Mouse (Mus musculus): ENCODE data around the gene Tdgf1.
A peak's percentile ranks its signal among the peaks of the same experiment; 100 is the strongest.

Gene Tdgf1

GRCm38 (mm10) chr9:110945926-110946325 lies at the start of gene Tdgf1:
TSS of gene Tdgf1 (minus strand) at chr9:110946158.
- DNase-seq: no peak

GRCm38 (mm10) chr9:110994716-110995172 lies 48.8 kb upstream of the Tdgf1 start:
- peak; percentile 86 for DNase-seq

GRCm38 (mm10) chr9:110993281-110993709 lies 47.3 kb upstream of the Tdgf1 start:
- DNase-seq: peak; percentile 26

- DNase-seq: peak; percentile 71
Measured at GRCm38 (mm10) chr9:110990204-110990603, 44.2 kb upstream of the Tdgf1 start, which contains the start of gene Rtp3. TSS of gene Rtp3 (minus strand) at chr9:110990583.

GRCm38 (mm10) chr9:110989543-110989942 lies 43.6 kb upstream of the Tdgf1 start:
- no peak for DNase-seq

- DNase-seq: no peak
Measured at GRCm38 (mm10) chr9:110989141-110989540, 43.2 kb upstream of the Tdgf1 start.

- DNase-seq: no peak
Measured at GRCm38 (mm10) chr9:110988078-110988477, 42.1 kb upstream of the Tdgf1 start.

- DNase-seq: no peak
Measured at GRCm38 (mm10) chr9:110987331-110987730, 41.4 kb upstream of the Tdgf1 start.

- no peak for DNase-seq
Measured at GRCm38 (mm10) chr9:110985951-110986350, 40.0 kb upstream of the Tdgf1 start.

GRCm38 (mm10) chr9:110985541-110985940 lies 39.6 kb upstream of the Tdgf1 start:
- DNase-seq: no peak

GRCm38 (mm10) chr9:110984096-110984495 lies 38.1 kb upstream of the Tdgf1 start:
- DNase-seq: no peak

- no peak for DNase-seq
Measured at GRCm38 (mm10) chr9:110982351-110982750, 36.4 kb upstream of the Tdgf1 start.

GRCm38 (mm10) chr9:110979411-110979810 lies 33.5 kb upstream of the Tdgf1 start:
- DNase-seq: no peak

GRCm38 (mm10) chr9:110965910-110966231 lies 19.9 kb upstream of the Tdgf1 start:
- no peak for DNase-seq

GRCm38 (mm10) chr9:110965062-110965909 lies 19.3 kb upstream of the Tdgf1 start:
- no peak for DNase-seq

- DNase-seq: no peak
Measured at GRCm38 (mm10) chr9:110963566-110964115, 17.7 kb upstream of the Tdgf1 start.

GRCm38 (mm10) chr9:110961386-110961785 lies 15.4 kb upstream of the Tdgf1 start:
- DNase-seq: no peak

- DNase-seq: no peak
Measured at GRCm38 (mm10) chr9:110960230-110961149, 14.5 kb upstream of the Tdgf1 start.

GRCm38 (mm10) chr9:110959669-110960068 lies 13.7 kb upstream of the Tdgf1 start:
- DNase-seq: no peak

GRCm38 (mm10) chr9:110955962-110956361 lies 10.0 kb upstream of the Tdgf1 start:
- DNase-seq: no peak

GRCm38 (mm10) chr9:110954681-110955445 lies 8.9 kb upstream of the Tdgf1 start:
- no peak for DNase-seq

Measured in kidney, postnatal 14 days (tissue).